Mouse (Mus musculus) cortical plate, adult 2 months (tissue): Measurements from ENCODE around the gene Hivep3.

Experiments
- CTCF ChIP-seq: fragments of 200-500 bp; IDR thresholded peaks from 2 replicates; pipeline ENCODE4 v1.5.1; 2011; ENCODE audit warnings: mild to moderate bottlenecking, control low read depth, low read length; ENCODE audit not compliant: insufficient read depth; ENCODE audit errors: extremely low read depth
- POLR2A ChIP-seq: fragments of 200-500 bp; IDR thresholded peaks from 2 replicates; pipeline ENCODE4 v1.6.1; 2011; ENCODE audit warnings: mild to moderate bottlenecking, low read length, control low read depth; ENCODE audit not compliant: insufficient read depth; ENCODE audit errors: extremely low read depth

GRCm38 (mm10) chr4:119915069-119915468 is 181.5 kb downstream of the Hivep3 start:
- TF ChIP-seq POLR2A (no peak), CTCF (no peak)
